Mouse (Mus musculus) cerebellum, adult 18-20 months (tissue): ENCODE measurements at regions not wholly inside any gene's neighbourhood (a gene's known extent, or its start where the extent isn't known, plus 50 kb on each side); places are given as distances from the start of the nearest gene placed in this dataset.
"Not testable (repeated sequence)": the region's sequence is repeated elsewhere in the genome, so short reads cannot be mapped to it uniquely, and the experiment has no call there.

Source experiments
- DNase-seq, 2 experiments: peaks; one replicate each; pipeline ENCODE4 v3.0.0; 2021

- DNase-seq = peak; percentile 1 to 3
These were observed 111.3 kb downstream of the Syt10 start for GRCm38 (mm10) chr15:89730320-89730719.

GRCm38 (mm10) chr15:89724356-89724755 lies 117.3 kb downstream of the Syt10 start:
- DNase-seq = no peak

GRCm38 (mm10) chr15:89697221-89697620 lies 105.5 kb upstream of the Rabl2 start:
- DNase-seq = no peak

- DNase-seq = no peak
These were observed 84.6 kb upstream of the Rabl2 start for GRCm38 (mm10) chr15:89676366-89676765.

- DNase-seq = not testable (repeated sequence)
These were observed 64.8 kb upstream of the Rabl2 start for GRCm38 (mm10) chr15:89656558-89656957.
